Mouse (Mus musculus): ENCODE measurements around the gene Hint1. TPM values are rescaled to one million over a fixed set of nuclear protein-coding genes. Genes with fewer than 3 reads are reported as not detected.

The Hint1 gene
- polyA plus RNA-seq, 1 experiment from 2014 or later, result 875 TPM

DNA sequence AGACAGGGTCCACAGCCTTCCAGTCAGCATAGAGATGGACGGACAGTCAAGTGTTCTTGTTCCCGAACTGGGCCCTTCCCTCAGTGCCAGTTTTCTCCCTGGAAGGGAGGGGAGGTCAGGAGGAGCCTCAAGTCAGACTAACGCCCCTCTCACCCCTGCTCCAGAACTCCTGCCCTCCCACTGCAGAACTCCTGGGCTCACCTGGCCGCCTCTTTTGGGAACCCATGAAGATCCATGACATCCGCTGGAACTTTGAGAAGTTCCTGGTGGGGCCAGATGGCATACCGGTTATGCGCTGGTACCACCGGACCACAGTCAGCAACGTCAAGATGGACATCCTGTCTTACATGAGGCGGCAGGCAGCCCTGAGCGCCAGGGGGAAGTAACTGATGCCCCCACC is 43.1 kb downstream of the Hint1 start:
- H3K36me3 ChIP-seq (ENCODE audit: control insufficient read depth, insufficient read depth, low read length), result peaks cover 3% of the 10 kb centered on the region; the same call in 1 of the 2 replicates

DNA sequence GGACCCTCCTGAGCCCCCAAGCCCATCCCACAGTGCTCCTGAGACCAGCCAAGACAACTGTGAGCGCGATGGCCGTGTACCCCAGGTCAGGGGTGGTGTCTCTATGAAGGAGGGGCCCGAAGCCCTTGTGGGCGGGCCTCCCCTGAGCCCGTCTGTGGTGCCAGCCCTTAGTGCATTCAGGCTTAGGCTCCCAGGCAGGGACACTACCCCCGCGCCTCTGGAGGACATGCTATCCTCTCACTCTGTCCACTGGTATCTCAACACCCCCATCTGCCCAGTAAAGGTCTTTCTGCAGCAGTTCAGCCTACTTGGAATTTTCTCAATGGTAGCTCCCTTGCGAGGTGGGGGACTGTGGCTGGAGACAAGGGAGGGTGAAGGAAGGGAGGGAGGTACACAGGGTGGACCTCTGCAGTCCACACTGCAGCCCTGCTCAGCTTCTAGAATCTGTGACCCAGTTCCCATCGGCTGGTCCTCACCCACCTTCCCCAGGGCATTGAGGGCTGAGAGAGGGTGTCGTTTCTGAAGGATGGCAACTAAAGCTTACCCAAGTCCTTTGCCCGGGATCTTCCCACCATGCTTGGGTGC is 44.0 kb downstream of the Hint1 start:
- no peak for DNase-seq (ENCODE audit: low spot score)
- Histone ChIP-seq H3K4me1 (ENCODE audit: control insufficient read depth, insufficient read depth, low read length) (no peaks in the 10 kb centered on the region), H3K27ac (ENCODE audit: low read depth, low read length) (no peak overlapping the region), H3K9ac (ENCODE audit: low read length) (no peak overlapping the region), H3K36me3 (ENCODE audit: control insufficient read depth, insufficient read depth, low read length) (peaks cover 6% of the 10 kb centered on the region; the same call in 1 of the 2 replicates), H3K4me2 (ENCODE audit: low read length) (no peak overlapping the region), H3K4me3 (ENCODE audit: low read depth, low read length) (no peak overlapping the region), H3K9me3 (replicated peaks; ENCODE audit: control insufficient read depth, low read length) (no peaks in the 10 kb centered on the region), H3K27me3 (replicated peaks; ENCODE audit: control insufficient read depth, insufficient read depth, low read length) (no peaks in the 10 kb centered on the region)
- 90% methylated on average over 12 of the region's 12 CpGs for WGBS
- no peak for ATAC-seq

More for the DNA sequence above, 43.1 kb downstream of the Hint1 start:
- ATAC-seq (no peak), DNase-seq (ENCODE audit: low spot score) (no peak)
- H3K4me3 ChIP-seq (ENCODE audit: low read depth, low read length), result no peak overlapping the region
- H3K9me3 ChIP-seq (replicated peaks; ENCODE audit: control insufficient read depth, low read length), result no peaks in the 10 kb centered on the region
- H3K4me1 ChIP-seq (ENCODE audit: control insufficient read depth, insufficient read depth, low read length), result no peaks in the 10 kb centered on the region
- H3K4me2 ChIP-seq (ENCODE audit: low read length), result no peak overlapping the region
- H3K9ac ChIP-seq (ENCODE audit: low read length), result no peak overlapping the region
- WGBS, result 92% methylated on average over 11 of the region's 11 CpGs
- no peak overlapping the region for H3K27ac ChIP-seq (ENCODE audit: low read depth, low read length)
- H3K27me3 ChIP-seq (replicated peaks; ENCODE audit: control insufficient read depth, insufficient read depth, low read length), result no peaks in the 10 kb centered on the region

DNA sequence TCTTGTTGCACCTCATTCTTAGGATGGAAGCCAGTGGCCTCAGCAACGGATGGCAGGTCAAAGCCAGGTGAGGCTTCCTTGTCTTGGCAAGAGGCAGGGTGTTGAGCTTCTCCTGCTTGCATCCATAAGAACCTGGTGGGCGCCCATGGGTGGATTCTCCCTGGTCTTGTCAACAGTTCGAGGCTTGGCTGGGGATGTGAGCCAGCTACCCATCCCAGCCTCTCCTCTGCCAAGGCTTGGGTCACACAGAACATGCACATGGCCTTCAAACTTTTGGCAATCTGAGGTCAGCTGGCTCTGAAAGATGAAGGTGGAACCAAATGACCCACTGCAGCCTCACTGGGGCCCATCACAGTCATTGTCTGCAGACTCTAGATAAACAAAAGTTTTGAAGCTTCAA is 45.0 kb downstream of the Hint1 start:
- DNase-seq (ENCODE audit: low spot score), result no peak
- Histone ChIP-seq H3K4me3 (ENCODE audit: low read depth, low read length) (no peak overlapping the region), H3K36me3 (ENCODE audit: control insufficient read depth, insufficient read depth, low read length) (peaks cover 10% of the 10 kb centered on the region; the same call in 1 of the 2 replicates), H3K4me2 (ENCODE audit: low read length) (no peak overlapping the region), H3K9me3 (replicated peaks; ENCODE audit: control insufficient read depth, low read length) (no peaks in the 10 kb centered on the region), H3K27ac (ENCODE audit: low read depth, low read length) (no peak overlapping the region), H3K9ac (ENCODE audit: low read length) (no peak overlapping the region), H3K4me1 (ENCODE audit: control insufficient read depth, insufficient read depth, low read length) (no peaks in the 10 kb centered on the region), H3K27me3 (replicated peaks; ENCODE audit: control insufficient read depth, insufficient read depth, low read length) (no peaks in the 10 kb centered on the region)
- WGBS, result 92% methylated on average over 3 of the region's 3 CpGs
- no peak for ATAC-seq

DNA sequence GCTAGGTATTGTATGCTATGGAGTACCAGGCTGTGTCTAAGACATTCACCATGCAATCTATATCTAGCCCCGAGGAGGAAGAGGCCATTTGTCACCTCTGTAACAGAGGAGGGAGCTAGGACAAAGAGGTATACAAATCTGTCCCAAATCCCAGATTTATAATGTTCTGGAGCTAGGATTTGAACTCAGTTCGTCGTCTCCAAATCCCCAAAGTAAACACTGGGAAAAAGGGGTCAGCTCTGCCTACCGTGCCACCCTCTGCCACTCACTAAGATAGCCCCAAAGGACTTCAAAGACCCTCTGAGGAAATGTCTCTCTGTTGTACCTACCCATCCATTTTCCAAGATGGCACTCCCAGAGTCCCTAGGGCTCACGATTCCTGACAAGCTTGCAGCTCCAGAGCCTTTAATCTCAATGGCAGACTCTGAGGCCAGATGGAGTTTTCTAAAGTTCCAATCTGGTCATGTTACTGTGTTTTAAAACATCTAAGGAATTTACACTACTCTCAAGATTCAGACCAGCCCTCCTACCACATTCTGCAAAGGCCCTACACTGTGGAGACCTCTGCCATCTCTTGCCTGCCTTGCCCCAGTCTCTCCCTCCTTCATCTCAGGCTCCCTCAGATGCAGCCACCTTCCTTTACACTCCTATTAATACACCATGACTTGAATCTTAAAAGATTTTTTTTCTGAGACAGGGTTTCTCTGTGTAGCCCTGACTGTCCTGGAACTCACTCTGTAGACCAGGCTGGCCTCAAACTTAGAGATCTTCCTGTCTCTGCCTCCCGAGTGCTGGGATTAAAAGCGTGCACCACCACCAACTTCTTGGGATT is 45.7 kb downstream of the Hint1 start:
- Histone ChIP-seq H3K36me3 (ENCODE audit: control insufficient read depth, insufficient read depth, low read length) (peaks cover 15% of the 10 kb centered on the region), H3K9ac (ENCODE audit: low read length) (no peak overlapping the region), H3K4me2 (ENCODE audit: low read length) (no peak overlapping the region), H3K27me3 (replicated peaks; ENCODE audit: control insufficient read depth, insufficient read depth, low read length) (no peaks in the 10 kb centered on the region), H3K27ac (ENCODE audit: low read depth, low read length) (no peak overlapping the region), H3K9me3 (replicated peaks; ENCODE audit: control insufficient read depth, low read length) (no peaks in the 10 kb centered on the region), H3K4me3 (ENCODE audit: low read depth, low read length) (no peak overlapping the region), H3K4me1 (ENCODE audit: control insufficient read depth, insufficient read depth, low read length) (no peaks in the 10 kb centered on the region)
- no peak for DNase-seq (ENCODE audit: low spot score)
- no peak for ATAC-seq
- WGBS, result 91% methylated on average over 7 of the region's 7 CpGs

DNA sequence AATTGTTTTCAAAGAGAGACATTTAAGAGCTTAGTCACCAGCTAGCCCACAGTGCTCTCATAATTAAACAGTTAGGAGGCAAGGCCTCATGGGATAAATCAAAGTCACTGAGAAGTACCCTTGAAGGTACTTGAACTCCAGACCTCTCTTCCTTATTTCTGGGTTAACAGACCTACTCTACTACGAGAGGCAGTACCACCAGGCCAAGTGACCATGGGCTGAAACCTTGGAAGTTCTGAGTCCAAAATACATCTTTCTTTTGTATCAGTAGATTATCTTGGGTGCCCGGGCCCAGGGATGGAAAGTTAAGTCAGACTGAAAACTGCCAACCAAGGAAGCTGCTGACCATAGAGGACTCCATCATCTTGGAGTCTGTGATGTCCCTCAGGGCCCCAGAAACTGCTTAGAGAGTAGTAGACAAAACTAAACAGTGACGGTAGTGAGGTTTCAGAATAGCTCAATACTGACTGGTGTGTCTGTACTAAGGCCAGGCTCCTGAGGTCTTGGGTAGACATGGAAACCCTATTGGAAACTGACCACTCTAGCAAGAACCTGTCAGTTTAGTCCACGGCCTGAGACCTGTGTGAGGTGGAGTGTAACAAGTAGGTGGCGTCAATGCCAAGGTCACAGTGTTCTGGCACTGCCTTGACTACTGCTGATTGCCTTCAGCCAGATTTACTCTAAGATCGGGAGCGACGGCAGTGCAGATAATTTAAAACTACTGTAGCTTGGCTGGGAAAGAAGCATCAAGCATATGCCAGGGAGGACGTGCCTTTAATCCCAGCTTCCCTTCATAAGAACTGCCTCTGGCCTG is 46.5 kb downstream of the Hint1 start:
- H3K27ac ChIP-seq (ENCODE audit: low read depth, low read length), result no peak overlapping the region
- no peaks in the 10 kb centered on the region for H3K9me3 ChIP-seq (replicated peaks; ENCODE audit: control insufficient read depth, low read length)
- H3K36me3 ChIP-seq (ENCODE audit: control insufficient read depth, insufficient read depth, low read length), result peaks cover 23% of the 10 kb centered on the region
- H3K27me3 ChIP-seq (replicated peaks; ENCODE audit: control insufficient read depth, insufficient read depth, low read length), result no peaks in the 10 kb centered on the region
- DNase-seq (ENCODE audit: low spot score) (no peak), ATAC-seq (no peak)
- H3K9ac ChIP-seq (ENCODE audit: low read length), result no peak overlapping the region
- 89% methylated on average over 9 of the region's 9 CpGs for WGBS
- H3K4me2 ChIP-seq (ENCODE audit: low read length), result no peak overlapping the region
- H3K4me3 ChIP-seq (ENCODE audit: low read depth, low read length), result no peak overlapping the region
- H3K4me1 ChIP-seq (ENCODE audit: control insufficient read depth, insufficient read depth, low read length), result no peaks in the 10 kb centered on the region

GRCm38 (mm10) chr11:54913841-54914240 is 47.7 kb downstream of the Hint1 start:
- DNase-seq (ENCODE audit: low spot score), result no peak
- no peaks in the 10 kb centered on the region for H3K9me3 ChIP-seq (replicated peaks; ENCODE audit: control insufficient read depth, low read length)
- H3K9ac ChIP-seq (ENCODE audit: low read length), result no peak overlapping the region
- ATAC-seq, result no peak
- 95% methylated on average over 5 of the region's 5 CpGs for WGBS
- H3K27me3 ChIP-seq (replicated peaks; ENCODE audit: control insufficient read depth, insufficient read depth, low read length), result no peaks in the 10 kb centered on the region
- H3K27ac ChIP-seq (ENCODE audit: low read depth, low read length), result no peak overlapping the region
- no peaks in the 10 kb centered on the region for H3K4me1 ChIP-seq (ENCODE audit: control insufficient read depth, insufficient read depth, low read length)
- H3K4me3 ChIP-seq (ENCODE audit: low read depth, low read length), result no peak overlapping the region
- peaks cover 26% of the 10 kb centered on the region for H3K36me3 ChIP-seq (ENCODE audit: control insufficient read depth, insufficient read depth, low read length)
- no peak overlapping the region for H3K4me2 ChIP-seq (ENCODE audit: low read length)

GRCm38 (mm10) chr11:54917461-54917860 is 51.3 kb downstream of the Hint1 start:
- Histone ChIP-seq H3K27ac (ENCODE audit: low read depth, low read length) (no peak overlapping the region), H3K9me3 (replicated peaks; ENCODE audit: control insufficient read depth, low read length) (no peaks in the 10 kb centered on the region), H3K4me3 (ENCODE audit: low read depth, low read length) (no peak overlapping the region), H3K4me2 (ENCODE audit: low read length) (no peak overlapping the region), H3K9ac (ENCODE audit: low read length) (no peak overlapping the region), H3K27me3 (replicated peaks; ENCODE audit: control insufficient read depth, insufficient read depth, low read length) (no peaks in the 10 kb centered on the region), H3K36me3 (ENCODE audit: control insufficient read depth, insufficient read depth, low read length) (peaks cover 31% of the 10 kb centered on the region), H3K4me1 (ENCODE audit: control insufficient read depth, insufficient read depth, low read length) (no peaks in the 10 kb centered on the region)
- 96% methylated on average over 7 of the region's 7 CpGs for WGBS
- ATAC-seq (no peak), DNase-seq (ENCODE audit: low spot score) (no peak)

DNA sequence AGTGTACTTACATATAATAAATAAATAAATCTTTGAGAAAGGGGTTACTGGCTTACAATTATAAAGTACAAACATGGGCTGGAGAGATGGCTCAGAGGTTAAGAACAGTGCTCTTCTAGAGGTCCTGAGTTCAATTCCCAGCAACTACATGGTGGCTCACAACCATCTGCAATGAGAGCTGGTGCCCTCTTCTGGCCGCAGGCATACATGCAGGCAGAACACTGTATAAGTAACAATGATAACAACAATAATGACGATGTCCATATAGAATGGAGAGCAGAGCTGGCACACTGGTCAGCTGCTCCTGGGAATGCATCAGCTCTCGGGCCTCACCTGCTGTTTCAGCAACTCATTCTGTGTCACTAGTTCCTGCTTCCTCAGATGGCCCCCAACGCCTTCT is 52.1 kb downstream of the Hint1 start:
- 87% methylated on average over 4 of the region's 4 CpGs for WGBS
- ATAC-seq (no peak), DNase-seq (ENCODE audit: low spot score) (no peak)
- Histone ChIP-seq H3K27me3 (replicated peaks; ENCODE audit: control insufficient read depth, insufficient read depth, low read length) (no peaks in the 10 kb centered on the region), H3K27ac (ENCODE audit: low read depth, low read length) (no peak overlapping the region), H3K4me2 (ENCODE audit: low read length) (no peak overlapping the region), H3K9ac (ENCODE audit: low read length) (no peak overlapping the region), H3K36me3 (ENCODE audit: control insufficient read depth, insufficient read depth, low read length) (peaks cover 35% of the 10 kb centered on the region), H3K4me3 (ENCODE audit: low read depth, low read length) (no peak overlapping the region), H3K4me1 (ENCODE audit: control insufficient read depth, insufficient read depth, low read length) (no peaks in the 10 kb centered on the region), H3K9me3 (replicated peaks; ENCODE audit: control insufficient read depth, low read length) (no peaks in the 10 kb centered on the region)

All from forebrain, embryonic 14.5 days (tissue).